Mouse (Mus musculus) spleen, adult 2 months (tissue): ENCODE measurements around the gene Pycr1.

Experiments used
- CTCF ChIP-seq: fragments of 200-500 bp; IDR thresholded peaks from 2 replicates; pipeline ENCODE4 v1.5.1; 2011; ENCODE audit warnings: mild to moderate bottlenecking, inconsistent platforms; ENCODE audit not compliant: insufficient read depth, insufficient read length, insufficient replicate concordance; ENCODE audit errors: extremely low read depth
- POLR2A ChIP-seq: fragments of 200-500 bp; IDR thresholded peaks from 2 replicates; pipeline ENCODE4 v1.6.1; 2011; ENCODE audit warnings: low read depth, low read length, inconsistent platforms

DNA sequence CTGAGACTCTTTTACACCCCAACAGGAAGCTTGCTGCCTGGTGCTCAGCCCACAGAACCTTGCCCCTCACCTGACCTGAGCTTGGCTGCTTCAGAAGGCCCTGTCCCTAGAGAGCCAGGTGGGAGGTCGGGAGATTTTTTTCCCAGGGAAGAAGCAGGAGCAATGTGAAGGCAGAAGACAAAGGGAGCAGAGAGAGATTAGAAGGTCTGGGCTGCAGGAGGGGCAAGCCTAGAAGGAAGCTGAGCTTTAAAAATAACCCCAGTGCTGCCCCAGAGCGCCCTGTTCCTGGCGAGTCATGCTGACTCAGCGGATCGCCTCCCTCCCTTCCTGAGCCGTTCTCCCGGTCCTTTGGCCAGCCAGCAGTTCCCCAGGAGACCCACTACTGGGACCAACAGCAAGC is 13.7 kb downstream of the Pycr1 start:
- TF ChIP-seq CTCF (no peak), POLR2A (no peak)
